Mouse (Mus musculus): ENCODE data around the gene Ninj2. TPM values are rescaled to one million over a fixed set of nuclear protein-coding genes. Genes with fewer than 3 reads are reported as not detected.

Ninj2 gene
- polyA plus RNA-seq, 1 experiment, result 0.26 TPM

DNA sequence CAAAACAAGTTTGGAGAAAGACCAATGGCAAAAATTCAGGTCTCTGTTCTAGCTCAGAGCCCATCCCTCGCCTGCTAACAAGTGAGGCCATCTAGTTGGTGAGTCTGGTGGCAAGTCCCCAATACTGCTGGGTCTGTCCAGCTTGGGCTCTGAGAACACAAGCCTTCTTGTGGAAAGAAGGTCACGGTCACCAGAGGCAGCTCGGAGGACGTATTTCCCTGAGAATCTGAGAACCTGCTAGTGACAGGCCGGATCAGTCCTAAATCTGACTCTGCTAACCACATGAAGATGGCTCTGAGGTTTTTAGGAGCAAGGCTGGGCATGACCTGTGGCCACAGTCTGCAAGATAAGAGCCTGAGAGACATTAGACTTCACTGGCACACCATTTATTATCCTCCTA lies 153.5 kb downstream of the Ninj2 start:
- no peak for DNase-seq
- TF ChIP-seq POLR2A (IDR thresholded peaks at IDR 0.05; ENCODE audit: borderline replicate concordance, extremely low read depth, low read depth, low read length) (no peak), CTCF (IDR thresholded peaks at IDR 0.05; ENCODE audit: insufficient read depth, low read length) (no peak)
- Histone ChIP-seq H3K4me3 (replicated peaks; ENCODE audit: extremely low read depth, low read depth, low read length) (no peak overlapping the region), H3K4me1 (ENCODE audit: control insufficient read depth, insufficient read depth, low read length) (no peaks in the 10 kb centered on the region)
- WGBS, result 76% methylated on average over 5 of the region's 5 CpGs

DNA sequence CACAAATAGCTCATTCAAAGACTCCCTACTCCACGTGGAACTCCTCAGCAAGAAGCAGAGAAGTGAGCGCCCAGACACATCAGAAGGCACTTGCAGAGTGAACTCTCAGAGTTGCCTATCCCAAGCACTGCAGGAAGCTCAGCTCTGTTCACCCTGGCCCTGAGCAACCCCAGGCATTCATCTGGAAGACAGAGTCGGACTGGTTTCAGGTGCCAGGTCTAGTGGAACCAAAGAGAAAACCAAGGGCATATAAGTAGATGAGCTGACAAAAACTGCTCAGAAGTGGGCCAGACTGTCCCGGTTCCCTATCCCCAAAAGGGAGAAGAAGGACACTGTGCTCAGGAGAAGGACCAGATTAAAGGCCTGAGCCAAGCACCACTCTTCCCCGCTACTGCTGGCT lies 156.7 kb downstream of the Ninj2 start:
- DNase-seq, result no peak
- no peak for TF ChIP-seq CTCF (IDR thresholded peaks at IDR 0.05; ENCODE audit: insufficient read depth, low read length)
- no peak for TF ChIP-seq POLR2A (IDR thresholded peaks at IDR 0.05; ENCODE audit: borderline replicate concordance, extremely low read depth, low read depth, low read length)
- Histone ChIP-seq H3K4me3 (replicated peaks; ENCODE audit: extremely low read depth, low read depth, low read length) (no peak overlapping the region), H3K4me1 (ENCODE audit: control insufficient read depth, insufficient read depth, low read length) (no peaks in the 10 kb centered on the region)
- 67% methylated on average over 5 of the region's 5 CpGs for WGBS

Other genes with a start within 250 kb of the Ninj2 start
- gene Erc1, start 245.2 kb upstream of the Ninj2 start, polyA plus RNA-seq (2012; rRNA removed), result 7.3 and 8.7 TPM in 2 replicates
- gene Rad52, start 190.7 kb upstream of the Ninj2 start, polyA plus RNA-seq (2012; rRNA removed), result 27.8 and 29.0 TPM in 2 replicates
- 131 and 136 TPM in 2 replicates for gene Wnk1, start 54.7 kb upstream of the Ninj2 start, polyA plus RNA-seq (2012; rRNA removed)
- not detected in 2 replicates for gene D330020A13Rik, start 201.0 kb downstream of the Ninj2 start, polyA plus RNA-seq (2012; rRNA removed)
- 0.19 and 0.39 TPM in 2 replicates for gene B4galnt3, start 201.2 kb downstream of the Ninj2 start, polyA plus RNA-seq (2012; rRNA removed)

Measured in lung, adult 2 months (tissue).